Mouse (Mus musculus) c-Kit-positive CD71-positive TER-119-negative erythroid progenitor cells, embryonic 14.5 days (primary cell): ENCODE measurements around the gene Fcgr3.
A peak's percentile ranks its signal among the peaks of the same experiment; 100 is the strongest.
"Not testable (repeated sequence)": the region's sequence is repeated elsewhere in the genome, so short reads cannot be mapped to it uniquely, and the experiment has no call there.

Experiments
- DNase-seq: peaks from one replicate; pipeline ENCODE4 v3.0.0-alpha.2; 2013; ENCODE audit warnings: low read depth

Fcgr3 gene

DNA sequence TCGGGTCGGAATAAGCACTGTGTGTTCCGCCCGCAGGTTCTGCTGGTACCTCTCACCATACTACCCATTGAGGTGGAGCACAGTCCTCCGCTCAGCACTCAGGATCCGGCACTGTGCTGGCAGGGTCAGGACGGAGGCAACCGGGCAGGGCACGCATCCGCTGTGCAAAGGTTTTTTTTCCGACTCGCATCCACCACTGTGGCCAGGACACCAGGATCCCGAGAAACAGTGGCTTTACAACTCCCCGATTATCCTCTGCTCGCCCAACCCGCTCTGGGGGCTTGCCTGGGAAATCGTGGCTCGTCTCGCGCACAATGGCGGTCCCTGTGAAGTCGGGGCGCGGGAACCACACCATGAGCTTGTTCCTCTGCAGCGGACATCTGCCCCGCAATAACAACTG, 21.0 kb upstream of the Fcgr3 start:
- DNase-seq, result no peak

DNA sequence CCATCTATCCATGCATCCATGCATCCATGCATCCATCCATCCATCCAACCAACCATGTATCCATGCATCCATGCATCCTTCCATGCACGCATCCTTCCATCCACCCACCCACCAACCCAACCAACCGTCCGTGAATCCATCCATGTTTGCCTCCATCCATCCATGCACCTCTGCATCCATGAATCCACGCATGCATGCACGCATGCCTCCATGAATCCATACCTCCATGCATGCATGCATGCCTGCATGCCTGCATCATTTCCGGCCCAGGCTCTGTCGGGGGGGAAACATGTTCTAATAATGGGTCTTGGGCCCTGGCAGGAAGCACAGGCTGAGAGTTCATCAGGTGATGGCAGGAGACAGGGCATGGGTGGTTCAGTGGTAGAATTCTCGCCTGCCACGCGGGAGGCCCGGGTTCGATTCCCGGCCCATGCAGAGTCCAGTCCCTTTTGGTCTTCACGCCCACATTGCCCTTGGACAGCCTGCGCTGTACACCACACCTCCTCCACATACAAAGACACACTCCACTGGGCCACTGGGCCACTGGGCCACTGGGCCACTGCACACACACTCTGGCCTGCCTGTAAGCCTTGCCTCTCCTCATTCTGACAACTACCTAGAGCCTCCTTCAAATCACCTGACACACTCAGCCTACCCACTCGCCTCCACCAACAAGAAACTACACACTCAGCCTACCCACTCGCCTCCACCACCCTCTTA, 16.9 kb upstream of the Fcgr3 start:
- DNase-seq, result not testable (repeated sequence)

DNA sequence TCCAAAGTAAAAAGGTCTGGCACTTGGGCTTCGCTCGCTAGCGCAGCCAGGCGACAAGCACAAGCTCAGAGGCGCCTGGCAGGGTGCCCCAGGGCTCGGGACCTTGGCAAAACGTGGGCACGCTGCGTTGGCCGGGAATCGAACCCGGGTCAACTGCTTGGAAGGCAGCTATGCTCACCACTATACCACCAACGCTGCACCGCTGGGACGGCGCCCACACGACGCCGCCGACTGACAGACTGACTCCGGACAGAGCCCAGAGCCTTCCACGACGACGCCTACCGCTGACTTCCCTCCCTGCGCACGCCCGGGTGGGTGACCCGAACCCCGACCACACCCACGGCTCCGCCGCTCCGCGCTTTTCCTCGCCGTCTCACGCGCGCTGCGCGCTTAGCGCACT, 15.1 kb upstream of the Fcgr3 start:
- not testable (repeated sequence) for DNase-seq

DNA sequence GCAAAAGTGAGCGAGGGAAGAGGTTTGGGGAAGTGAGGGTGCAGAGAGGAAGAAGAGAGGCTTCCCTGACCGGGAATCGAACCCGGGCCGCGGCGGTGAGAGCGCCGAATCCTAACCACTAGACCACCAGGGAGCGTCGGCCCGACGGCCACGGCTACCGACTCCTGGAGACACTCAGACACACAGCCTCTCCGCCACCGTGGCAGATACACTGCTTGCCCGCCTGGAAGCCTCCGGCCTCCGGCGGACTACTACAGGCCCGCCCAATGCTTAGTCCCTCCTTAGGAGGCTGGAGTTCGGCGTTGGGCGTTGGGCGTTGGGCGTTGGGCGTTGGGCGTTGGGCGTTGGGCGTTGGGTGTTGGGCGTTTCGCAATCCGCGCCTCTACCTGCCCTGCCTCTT, 14.6 kb upstream of the Fcgr3 start:
- DNase-seq, result not testable (repeated sequence)

DNA sequence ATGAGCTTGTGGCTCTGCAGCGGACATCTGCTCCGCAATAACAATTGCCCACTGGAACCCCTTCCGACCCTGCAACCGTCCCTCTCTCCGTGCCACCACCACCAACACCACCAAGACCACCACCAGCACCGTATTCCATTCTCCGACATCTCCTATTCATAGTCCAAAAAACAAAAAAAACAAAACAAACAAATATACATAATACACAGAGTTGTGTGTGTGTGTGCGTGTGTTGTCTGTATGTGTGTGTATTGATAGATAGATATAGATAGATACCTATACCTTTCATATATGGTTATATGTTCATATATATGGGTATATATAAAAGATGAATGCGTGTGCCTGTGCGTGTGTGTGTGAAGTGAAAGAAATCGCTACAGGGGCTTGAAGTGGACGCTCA, 13.7 kb upstream of the Fcgr3 start:
- not testable (repeated sequence) for DNase-seq

DNA sequence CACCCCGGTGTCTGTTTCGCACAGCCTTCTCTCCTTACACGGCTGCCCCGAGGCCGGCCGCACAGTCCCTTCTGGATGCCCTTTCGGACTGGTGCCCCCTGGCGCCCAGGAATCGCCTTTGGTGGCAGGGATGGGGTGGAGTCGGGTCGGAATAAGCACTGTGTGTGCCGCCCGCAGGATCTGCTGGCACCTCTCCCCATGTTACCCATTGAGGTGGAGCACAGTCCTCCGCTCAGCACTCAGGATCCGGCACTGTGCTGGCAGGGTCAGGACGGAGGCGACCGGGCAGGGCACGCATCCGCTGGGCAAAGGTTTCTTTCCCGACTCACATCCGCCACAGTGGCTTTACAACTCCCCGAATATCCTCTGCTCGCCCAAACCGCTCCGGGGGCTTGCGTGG, 13.2 kb upstream of the Fcgr3 start:
- not testable (repeated sequence) for DNase-seq

DNA sequence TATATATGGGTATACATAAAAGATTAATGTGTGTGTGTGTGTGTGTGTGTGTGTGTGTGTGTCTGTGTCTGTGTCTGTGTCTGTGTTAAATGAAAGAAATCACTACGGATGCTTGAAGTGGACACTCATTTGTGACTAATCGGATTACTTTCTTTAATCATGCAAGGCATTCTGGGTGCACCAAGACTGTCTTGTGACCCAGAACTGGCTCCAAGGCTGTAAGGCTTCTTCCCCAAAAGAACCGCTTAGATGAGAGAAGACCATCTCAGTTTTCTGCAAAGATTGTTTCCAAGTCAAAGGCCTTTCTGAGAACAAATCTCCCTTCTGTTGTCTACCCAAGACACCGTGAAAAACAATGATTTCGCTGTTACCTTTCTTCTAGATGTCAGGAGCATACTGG, 12.5 kb upstream of the Fcgr3 start:
- not testable (repeated sequence) for DNase-seq

DNA sequence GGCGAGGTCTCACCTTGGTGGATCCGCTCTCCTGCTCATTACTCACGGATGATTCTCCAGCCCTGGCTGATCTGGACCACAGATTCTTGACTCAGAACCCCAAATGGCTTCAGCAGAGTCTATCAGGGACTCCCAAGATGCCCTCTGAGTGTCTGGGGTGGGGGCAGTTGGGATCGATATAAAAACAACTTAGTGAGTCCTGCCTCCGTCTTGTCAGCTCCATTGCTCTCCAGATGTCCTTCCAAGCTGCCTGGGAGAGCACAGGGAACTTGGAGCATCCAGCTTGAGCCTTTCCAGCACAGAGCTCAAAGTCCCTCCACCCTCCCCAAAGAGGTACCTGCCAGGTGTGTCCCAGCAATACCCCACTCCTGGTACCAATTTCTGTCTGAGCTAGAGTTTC, 11.4 kb upstream of the Fcgr3 start:
- not testable (repeated sequence) for DNase-seq

DNA sequence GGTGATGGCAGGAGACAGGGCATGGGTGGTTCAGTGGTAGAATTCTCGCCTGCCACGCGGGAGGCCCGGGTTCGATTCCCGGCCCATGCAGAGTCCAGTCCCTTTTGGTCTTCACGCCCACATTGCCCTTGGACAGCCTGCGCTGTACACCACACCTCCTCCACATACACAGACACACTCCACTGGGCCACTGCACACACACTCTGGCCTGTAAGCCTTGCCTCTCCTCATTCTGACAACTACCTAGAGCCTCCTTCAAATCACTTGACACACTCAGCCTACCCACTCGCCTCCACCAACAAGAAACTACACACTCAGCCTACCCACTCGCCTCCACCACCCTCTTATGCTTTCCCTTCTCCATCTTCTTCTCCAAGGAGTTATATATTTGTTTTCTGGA, 9.5 kb upstream of the Fcgr3 start:
- peak; percentile 59 for DNase-seq

DNA sequence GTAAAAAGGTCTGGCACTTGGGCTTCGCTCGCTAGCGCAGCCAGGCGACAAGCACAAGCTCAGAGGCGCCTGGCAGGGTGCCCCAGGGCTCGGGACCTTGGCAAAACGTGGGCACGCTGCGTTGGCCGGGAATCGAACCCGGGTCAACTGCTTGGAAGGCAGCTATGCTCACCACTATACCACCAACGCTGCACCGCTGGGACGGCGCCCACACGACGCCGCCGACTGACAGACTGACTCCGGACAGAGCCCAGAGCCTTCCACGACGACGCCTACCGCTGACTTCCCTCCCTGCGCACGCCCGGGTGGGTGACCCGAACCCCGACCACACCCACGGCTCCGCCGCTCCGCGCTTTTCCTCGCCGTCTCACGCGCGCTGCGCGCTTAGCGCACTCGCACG, 7.5 kb upstream of the Fcgr3 start:
- DNase-seq, result not testable (repeated sequence)

DNA sequence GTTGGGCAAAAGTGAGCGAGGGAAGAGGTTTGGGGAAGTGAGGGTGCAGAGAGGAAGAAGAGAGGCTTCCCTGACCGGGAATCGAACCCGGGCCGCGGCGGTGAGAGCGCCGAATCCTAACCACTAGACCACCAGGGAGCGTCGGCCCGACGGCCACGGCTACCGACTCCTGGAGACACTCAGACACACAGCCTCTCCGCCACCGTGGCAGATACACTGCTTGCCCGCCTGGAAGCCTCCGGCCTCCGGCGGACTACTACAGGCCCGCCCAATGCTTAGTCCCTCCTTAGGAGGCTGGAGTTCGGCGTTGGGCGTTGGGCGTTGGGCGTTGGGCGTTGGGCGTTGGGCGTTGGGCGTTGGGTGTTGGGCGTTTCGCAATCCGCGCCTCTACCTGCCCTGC, 7.0 kb upstream of the Fcgr3 start:
- DNase-seq, result not testable (repeated sequence)

DNA sequence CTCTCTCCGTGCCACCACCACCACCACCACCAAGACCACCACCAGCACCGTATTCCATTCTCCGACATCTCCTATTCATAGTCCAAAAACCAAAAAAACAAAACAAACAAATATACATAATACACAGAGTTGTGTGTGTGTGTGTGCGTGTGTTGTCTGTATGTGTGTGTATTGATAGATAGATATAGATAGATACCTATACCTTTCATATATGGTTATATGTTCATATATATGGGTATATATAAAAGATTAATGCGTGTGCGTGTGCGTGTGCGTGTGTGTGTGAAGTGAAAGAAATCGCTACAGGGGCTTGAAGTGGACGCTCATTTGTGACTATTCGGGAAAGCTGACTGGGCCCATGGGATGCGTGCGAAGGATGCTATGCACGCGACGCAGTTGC, 6.1 kb upstream of the Fcgr3 start:
- not testable (repeated sequence) for DNase-seq

DNA sequence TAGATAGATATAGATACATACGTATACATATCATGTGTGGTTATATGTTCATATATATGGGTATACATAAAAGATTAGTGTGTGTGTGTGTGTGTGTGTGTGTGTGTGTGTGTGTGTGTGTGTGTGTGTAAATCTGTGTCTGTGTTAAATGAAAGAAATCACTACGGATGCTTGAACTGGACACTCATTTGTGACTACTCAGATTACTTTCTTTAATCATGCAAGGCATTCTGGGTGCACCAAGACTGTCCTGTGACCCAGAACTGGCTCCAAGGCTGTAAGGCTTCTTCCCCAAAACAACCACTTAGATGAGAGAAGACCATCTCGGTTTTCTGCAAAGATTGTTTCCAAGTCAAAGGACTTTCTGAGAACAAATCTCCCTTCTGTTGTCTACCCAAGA, 4.8 kb upstream of the Fcgr3 start:
- not testable (repeated sequence) for DNase-seq

DNA sequence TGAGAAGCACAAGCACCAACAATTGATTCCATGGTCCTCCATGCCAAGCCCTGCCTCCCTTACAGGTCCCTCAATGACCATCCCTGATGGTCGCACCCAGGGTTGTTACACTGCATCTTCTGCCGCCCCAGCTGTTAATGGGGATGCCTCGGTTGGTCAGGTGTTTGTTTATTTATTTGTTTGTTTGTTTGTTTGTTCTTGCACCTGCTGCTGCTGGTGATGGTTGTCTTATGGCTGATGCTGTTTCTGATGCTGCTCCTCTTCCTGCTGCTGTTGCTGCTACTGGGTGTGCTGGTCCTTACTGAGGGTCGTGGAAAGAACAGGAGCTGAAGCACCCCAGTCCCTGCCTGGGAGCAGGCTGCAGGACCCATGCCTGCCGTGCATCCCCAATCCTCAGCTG, 3.2 kb upstream of the Fcgr3 start:
- DNase-seq, result not testable (repeated sequence)

DNA sequence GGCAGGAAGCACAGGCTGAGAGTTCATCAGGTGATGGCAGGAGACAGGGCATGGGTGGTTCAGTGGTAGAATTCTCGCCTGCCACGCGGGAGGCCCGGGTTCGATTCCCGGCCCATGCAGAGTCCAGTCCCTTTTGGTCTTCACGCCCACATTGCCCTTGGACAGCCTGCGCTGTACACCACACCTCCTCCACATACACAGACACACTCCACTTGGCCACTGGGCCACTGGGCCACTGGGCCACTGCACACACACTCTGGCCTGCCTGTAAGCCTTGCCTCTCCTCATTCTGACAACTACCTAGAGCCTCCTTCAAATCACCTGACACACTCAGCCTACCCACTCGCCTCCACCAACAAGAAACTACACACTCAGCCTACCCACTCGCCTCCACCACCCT, 1.8 kb upstream of the Fcgr3 start:
- not testable (repeated sequence) for DNase-seq

DNA sequence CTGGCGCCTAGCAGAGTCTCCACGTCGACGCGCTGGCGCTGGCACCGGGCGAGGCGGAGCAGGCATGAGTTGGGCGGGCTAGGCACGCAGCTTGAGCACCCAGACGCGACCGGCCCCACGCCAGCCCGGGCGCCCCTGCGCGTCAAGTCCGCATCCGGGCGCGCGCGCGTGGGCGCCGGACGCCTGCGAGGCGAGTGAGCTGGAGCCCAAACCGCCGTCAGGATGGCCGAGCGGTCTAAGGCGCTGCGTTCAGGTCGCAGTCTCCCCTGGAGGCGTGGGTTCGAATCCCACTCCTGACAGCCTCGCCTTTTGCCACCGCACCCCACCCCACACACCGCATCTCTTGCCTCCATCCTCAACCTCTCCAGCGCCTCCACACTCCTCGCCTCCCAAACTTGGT, 1.0 kb upstream of the Fcgr3 start:
- not testable (repeated sequence) for DNase-seq

DNA sequence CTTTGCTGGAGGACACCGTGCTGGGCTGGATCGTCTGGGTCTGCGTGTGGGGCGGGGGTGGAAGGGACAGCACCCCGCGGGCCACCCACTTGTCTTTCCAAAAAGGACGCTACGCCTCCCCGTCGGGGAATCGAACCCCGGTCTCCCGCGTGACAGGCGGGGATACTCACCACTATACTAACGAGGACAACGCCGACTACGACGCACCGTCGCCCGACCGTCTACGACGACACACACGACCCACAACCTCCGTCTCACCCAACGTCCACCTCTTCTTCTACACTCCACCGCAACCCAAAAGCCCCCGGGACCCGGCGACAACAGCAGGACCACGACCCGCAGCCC, 480 bp upstream of the Fcgr3 start:
- DNase-seq, result not testable (repeated sequence)

DNA sequence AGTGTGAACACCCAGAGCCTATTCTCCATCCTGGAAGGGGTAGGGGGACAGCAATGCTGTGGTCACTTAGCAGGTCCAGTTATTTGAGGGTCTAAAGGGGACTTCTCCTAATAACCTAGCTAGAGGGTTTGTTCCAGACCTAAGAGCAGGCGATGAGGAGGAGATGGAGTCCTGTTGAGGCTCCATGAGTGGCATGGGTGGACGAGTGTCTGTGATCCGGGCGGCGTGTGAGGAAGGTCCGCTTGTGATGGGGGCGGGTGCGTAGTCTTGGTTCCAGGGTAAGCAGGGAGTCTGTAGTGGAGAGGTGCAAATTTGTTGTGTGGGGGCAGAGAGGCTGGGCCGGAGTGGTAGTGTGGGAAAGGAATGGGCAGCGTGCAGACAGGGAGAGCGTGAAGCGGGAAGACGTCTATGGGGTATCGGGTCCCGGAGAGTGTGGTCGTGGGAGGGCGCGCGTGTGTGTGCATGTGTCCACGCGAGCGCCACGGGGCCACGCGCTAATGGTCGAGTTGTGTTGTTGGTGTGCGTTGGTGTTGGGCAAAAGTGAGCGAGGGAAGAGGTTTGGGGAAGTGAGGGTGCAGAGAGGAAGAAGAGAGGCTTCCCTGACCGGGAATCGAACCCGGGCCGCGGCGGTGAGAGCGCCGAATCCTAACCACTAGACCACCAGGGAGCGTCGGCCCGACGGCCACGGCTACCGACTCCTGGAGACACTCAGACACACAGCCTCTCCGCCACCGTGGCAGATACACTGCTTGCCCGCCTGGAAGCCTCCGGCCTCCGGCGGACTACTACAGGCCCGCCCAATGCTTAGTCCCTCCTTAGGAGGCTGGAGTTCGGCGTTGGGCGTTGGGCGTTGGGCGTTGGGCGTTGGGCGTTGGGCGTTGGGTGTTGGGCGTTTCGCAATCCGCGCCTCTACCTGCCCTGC, 905 bp downstream of the Fcgr3 start:
- DNase-seq, result not testable (repeated sequence)

DNA sequence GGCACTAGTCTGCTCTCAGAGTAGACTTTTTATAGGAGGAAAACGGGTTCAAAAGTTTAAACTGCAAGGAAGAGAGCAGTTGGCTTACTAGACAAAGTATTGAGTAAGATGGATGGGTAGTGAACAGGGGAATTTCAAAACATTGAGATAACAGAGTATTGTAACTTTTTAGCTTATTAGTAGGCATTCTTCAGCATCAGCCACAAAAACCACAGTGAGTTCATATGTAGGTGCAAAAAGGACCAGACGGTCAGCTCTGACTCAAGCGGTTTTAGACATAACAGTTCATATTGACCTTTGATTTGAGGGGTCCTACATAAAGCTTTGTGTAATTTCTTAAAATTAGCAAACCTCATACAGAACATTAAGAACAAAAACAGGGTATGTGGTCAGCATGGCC, 3.2 kb downstream of the Fcgr3 start:
- DNase-seq, result no peak

DNA sequence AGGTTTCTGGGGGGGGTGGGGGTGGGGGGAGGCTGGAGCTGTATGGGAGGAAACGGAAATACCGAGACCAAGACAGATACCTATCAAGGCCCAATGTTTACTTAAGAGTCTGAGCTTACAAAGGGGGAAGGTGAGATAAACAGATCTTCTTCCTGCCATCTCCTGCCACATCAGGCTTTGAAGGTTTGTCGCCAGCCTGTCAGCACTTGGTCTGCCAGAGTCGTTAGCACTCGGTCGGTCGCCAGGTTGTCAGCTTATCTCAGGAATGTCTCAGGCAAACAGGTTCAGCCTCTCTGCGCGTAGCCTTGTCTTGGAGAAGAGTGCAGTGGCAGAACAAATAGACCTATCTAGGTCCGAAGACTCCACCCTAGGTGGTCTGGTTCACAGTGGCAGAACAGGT, 4.3 kb downstream of the Fcgr3 start:
- DNase-seq, result no peak

DNA sequence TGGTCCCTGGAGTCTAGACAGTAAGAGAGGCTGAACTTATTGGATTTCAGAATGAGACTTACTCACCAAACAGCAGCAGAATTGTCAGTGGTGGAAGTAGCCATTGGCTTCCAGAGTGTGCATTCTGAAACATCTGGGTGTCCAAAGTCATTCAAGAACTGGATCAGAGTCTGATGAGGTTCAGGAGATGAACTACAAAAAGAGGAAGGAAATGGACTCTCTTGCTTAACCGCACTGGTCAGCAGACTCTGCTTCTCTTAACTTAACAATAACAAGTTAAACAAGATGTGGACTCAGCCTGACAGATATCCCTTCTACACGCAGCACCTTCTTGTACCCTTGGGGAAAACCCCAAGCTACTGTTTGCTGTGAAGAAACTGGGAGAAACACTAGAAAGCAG, 5.5 kb downstream of the Fcgr3 start:
- no peak for DNase-seq

DNA sequence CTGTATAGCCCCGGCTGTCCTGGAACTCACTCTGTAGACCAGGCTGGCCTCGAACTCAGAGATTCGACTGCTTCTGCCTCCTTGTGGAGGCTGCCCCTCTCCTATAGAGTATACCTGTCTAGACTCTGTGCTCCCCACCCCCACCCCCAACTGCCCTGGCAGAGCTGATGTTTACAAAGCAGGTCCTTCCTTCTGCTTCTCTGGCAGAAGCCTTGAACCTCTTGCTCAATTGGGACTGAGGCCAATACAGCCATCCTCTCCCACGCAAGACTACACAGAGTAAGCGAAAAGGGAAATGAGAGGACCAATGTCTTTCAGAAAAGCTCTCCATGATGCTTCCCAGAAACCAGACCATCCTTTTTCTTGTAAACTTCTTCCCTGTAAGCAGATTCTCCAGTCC, 7.5 kb downstream of the Fcgr3 start:
- no peak for DNase-seq

DNA sequence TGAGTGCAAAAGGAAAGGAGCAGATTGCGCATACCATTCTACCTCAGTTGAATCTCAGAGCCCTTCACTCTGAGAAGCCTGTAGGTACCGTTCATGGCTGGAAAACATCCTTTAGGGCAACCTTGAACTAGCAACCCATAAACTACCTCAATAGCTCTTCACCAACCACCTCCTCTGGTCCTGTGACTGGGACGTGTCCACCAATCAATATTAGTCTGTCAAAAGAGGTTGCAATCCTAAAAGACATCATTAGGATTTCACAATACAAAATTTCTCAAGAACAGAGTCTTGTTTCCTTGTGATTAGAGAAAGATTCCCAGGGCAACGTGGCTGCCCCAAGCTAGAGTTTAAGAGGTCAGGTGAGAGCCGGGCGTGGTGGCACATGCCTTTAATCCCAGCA, 11.4 kb downstream of the Fcgr3 start:
- DNase-seq, result no peak
